Comparison of ENCODE assay signal across 8 mouse cellular contexts in genomic region chr1:62701065-62701921, GRCm38 (mm10). TPM values are rescaled to one million over a fixed set of nuclear protein-coding genes. Genes with fewer than 3 reads are reported as not detected.
DNase-seq lines count a peak whose midpoint lies in the region; ATAC-seq and TF ChIP-seq lines count a peak whose summit lies in the region.

No protein-coding gene starts in this region.

- peak; percentile 64 for ATAC-seq in intestine, postnatal 0 days
- ATAC-seq in limb, embryonic 11.5 days (ENCODE audit: insufficient number of reproducible peaks, low FRiP score, low TSS enrichment, low read depth) = no peak
- ATAC-seq in neural tube, embryonic 11.5 days (ENCODE audit: insufficient read depth, low FRiP score, low TSS enrichment) = no peak

- H3K9me3 ChIP-seq in intestine, postnatal 0 days (ENCODE audit: control insufficient read depth) = no peaks in the 10 kb centered on the region
- H3K9me3 ChIP-seq in limb, embryonic 11.5 days (ENCODE audit: control insufficient read depth, low read length) = no peaks in the 10 kb centered on the region
- no peaks in the 10 kb centered on the region for H3K9me3 ChIP-seq in neural tube, embryonic 11.5 days (ENCODE audit: control insufficient read depth, low read length)

- TF ChIP-seq POLR2A in spleen, adult 2 months (IDR thresholded peaks at IDR 0.05; ENCODE audit: low read depth, low read length) = no peak

- H3K4me1 ChIP-seq in spleen, adult 2 months (ENCODE audit: control insufficient read depth, insufficient read depth, insufficient read length) = peaks cover 10% of the 10 kb centered on the region
- H3K4me1 ChIP-seq in intestine, postnatal 0 days (replicated peaks; ENCODE audit: control insufficient read depth, insufficient read depth, low read length) = peaks cover 5% of the 10 kb centered on the region; the same call in 1 of the 2 replicates
- H3K4me1 ChIP-seq in limb, embryonic 11.5 days (ENCODE audit: control insufficient read depth, insufficient read depth, low read length) = peaks cover 11% of the 10 kb centered on the region
- H3K4me1 ChIP-seq in neural tube, embryonic 11.5 days (ENCODE audit: control insufficient read depth, insufficient read depth, low read length) = peaks cover 11% of the 10 kb centered on the region; the same call in 1 of the 2 replicates

- no peak overlapping the region for H3K4me2 ChIP-seq in intestine, postnatal 0 days (replicated peaks; ENCODE audit: low read depth)
- no peak overlapping the region for H3K4me2 ChIP-seq in limb, embryonic 11.5 days (ENCODE audit: low read depth, severe bottlenecking)
- no peak overlapping the region for H3K4me2 ChIP-seq in neural tube, embryonic 11.5 days (ENCODE audit: low read depth)

- H3K4me3 ChIP-seq in spleen, adult 2 months (ENCODE audit: extremely low read depth, insufficient read depth, insufficient read length) = no peak overlapping the region
- H3K4me3 ChIP-seq in intestine, postnatal 0 days (ENCODE audit: low read depth, low read length) = no peak overlapping the region
- no peak overlapping the region for H3K4me3 ChIP-seq in limb, embryonic 11.5 days (ENCODE audit: low read depth, low read length)
- no peak overlapping the region for H3K4me3 ChIP-seq in neural tube, embryonic 11.5 days (ENCODE audit: low read depth, low read length)

- 41% methylated on average over 10 of the region's 10 CpGs for WGBS in spleen, adult 2 months
- 27% methylated on average over 10 of the region's 10 CpGs for WGBS in intestine, postnatal 0 days
- WGBS in limb, embryonic 11.5 days = 37% methylated on average over 10 of the region's 10 CpGs
- 39% methylated on average over 10 of the region's 10 CpGs for WGBS in neural tube, embryonic 11.5 days

- DNase-seq in spleen, adult 2 months (ENCODE audit: low read depth in 1 of 2, low spot score in 2 of 2) = no peak
- no peak for DNase-seq in spleen, adult 12 weeks (ENCODE audit: low spot score)
- peak; percentile 68 for DNase-seq in cerebellum, adult 11-12 months
- peak; percentile 88 for DNase-seq in gastrocnemius, adult 18-20 months (ENCODE audit: low spot score)
- DNase-seq in limb, embryonic 11.5 days (ENCODE audit: low spot score) = peak; percentile 80
- peak; percentile 84 for DNase-seq in neural tube, embryonic 11.5 days (ENCODE audit: low spot score)
- peak; percentile 10 to 14 for DNase-seq in thymus, postnatal 36 days

- no peak overlapping the region for H3K9ac ChIP-seq in intestine, postnatal 0 days (ENCODE audit: low read depth, low read length)
- H3K9ac ChIP-seq in limb, embryonic 11.5 days (ENCODE audit: low read length) = no peak overlapping the region
- H3K9ac ChIP-seq in neural tube, embryonic 11.5 days (ENCODE audit: low read length) = no peak overlapping the region

- peaks cover 25% of the 10 kb centered on the region for H3K27me3 ChIP-seq in spleen, adult 2 months (ENCODE audit: control insufficient read depth, insufficient read depth, low read length)
- peaks cover 8% of the 10 kb centered on the region; the same call in 1 of the 2 replicates for H3K27me3 ChIP-seq in intestine, postnatal 0 days (replicated peaks; ENCODE audit: control insufficient read depth, insufficient read depth, low read length)
- no peaks in the 10 kb centered on the region for H3K27me3 ChIP-seq in limb, embryonic 11.5 days (ENCODE audit: control insufficient read depth, insufficient read depth, low read length)
- H3K27me3 ChIP-seq in neural tube, embryonic 11.5 days (ENCODE audit: control insufficient read depth, insufficient read depth, low read length) = peaks cover 2% of the 10 kb centered on the region; the same call in 1 of the 2 replicates

- H3K27ac ChIP-seq in spleen, adult 2 months (ENCODE audit: insufficient read depth, low read length) = no peak overlapping the region
- no peak overlapping the region for H3K27ac ChIP-seq in intestine, postnatal 0 days (ENCODE audit: low read depth, low read length)
- H3K27ac ChIP-seq in limb, embryonic 11.5 days (replicated peaks; ENCODE audit: low read depth, low read length) = no peak overlapping the region
- H3K27ac ChIP-seq in neural tube, embryonic 11.5 days (ENCODE audit: low read depth, low read length) = no peak overlapping the region

- H3K36me3 ChIP-seq in spleen, adult 2 months (ENCODE audit: control insufficient read depth, insufficient read depth, low read length) = no peaks in the 10 kb centered on the region
- H3K36me3 ChIP-seq in intestine, postnatal 0 days (ENCODE audit: control insufficient read depth, insufficient read depth) = no peaks in the 10 kb centered on the region
- H3K36me3 ChIP-seq in limb, embryonic 11.5 days (ENCODE audit: control insufficient read depth, insufficient read depth, low read length) = no peaks in the 10 kb centered on the region
- no peaks in the 10 kb centered on the region for H3K36me3 ChIP-seq in neural tube, embryonic 11.5 days (ENCODE audit: control insufficient read depth, insufficient read depth, low read length)

- peak; percentile 26; the same call in 1 of the 2 replicates for TF ChIP-seq CTCF in spleen, adult 2 months (IDR thresholded peaks at IDR 0.05; ENCODE audit: extremely low read depth, insufficient read depth, insufficient read length, insufficient replicate concordance)
- TF ChIP-seq CTCF in intestine, postnatal 0 days (IDR thresholded peaks at IDR 0.05; ENCODE audit: low read depth) = peak; percentile 87

RNA-seq across cellular contexts. Expression of gene Nrp2, which starts 1.8 kb away (rescaled TPM):
- polyA plus RNA-seq in spleen, adult 2 months (2012; rRNA removed) = 6.1 and 6.5 TPM in 2 replicates
- total RNA-seq in gastrocnemius, adult 18-20 months (2021) = 1 to 10 TPM; 3.7 to 8.0 TPM
- 11.7 and 12.7 TPM in 2 replicates for polyA plus RNA-seq in intestine, postnatal 0 days (2015; fragmentation: Nextera tagmentation; extraction: Ambion mirVana)
- 58.9 and 65.0 TPM in 2 replicates for polyA plus RNA-seq in limb, embryonic 11.5 days (2014; fragmentation: Nextera tagmentation; extraction: Ambion mirVana)
- 35.6 and 40.9 TPM in 2 replicates for polyA plus RNA-seq in neural tube, embryonic 11.5 days (2014; fragmentation: Nextera tagmentation; extraction: Ambion mirVana)

Comparison
In these comparisons a context has a peak if more than half of its experiments do, and no peak if none do; other contexts are left out.
1. DNase-seq: peak in cerebellum, adult 11-12 months (single experiment), gastrocnemius, adult 18-20 months (single experiment), limb, embryonic 11.5 days (single experiment), neural tube, embryonic 11.5 days (single experiment) and thymus, postnatal 36 days (2 of 2); none in spleen, adult 2 months (0 of 2) and spleen, adult 12 weeks (single experiment).